Mouse (Mus musculus) intestine, postnatal 0 days (tissue): ENCODE data around the gene Zfp772. TPM values are rescaled to one million over a fixed set of nuclear protein-coding genes. Genes with fewer than 3 reads are reported as not detected.

Source experiments
- ATAC-seq: fragments of 200-750 bp; cut with Nextera tagmentation; 2 replicates; pipeline ENCODE4 v1.8.0; 2017; ENCODE audit warnings: mild to moderate bottlenecking, moderate TSS enrichment, moderate library complexity
- H3K27ac ChIP-seq: fragments of 300-500 bp; sonication (generic); 2 replicates; pipeline ENCODE4 v1.5.1; 2014; ENCODE audit warnings: mild to moderate bottlenecking, low read depth, low read length, moderate library complexity
- H3K27me3 ChIP-seq: fragments of 300-500 bp; sonication (generic); replicated peaks from 2 replicates; pipeline ENCODE4 v1.6.1; 2014; ENCODE audit warnings: low read length, mixed read lengths; ENCODE audit not compliant: control insufficient read depth, insufficient read depth
- H3K36me3 ChIP-seq: fragments of 300-500 bp; sonication (generic); 2 replicates; pipeline ENCODE4 v1.6.1; 2014; ENCODE audit warnings: mild to moderate bottlenecking, moderate library complexity; ENCODE audit not compliant: control insufficient read depth, insufficient read depth
- H3K4me1 ChIP-seq: fragments of 300-500 bp; sonication (generic); replicated peaks from 2 replicates; pipeline ENCODE4 v1.6.1; 2014; ENCODE audit warnings: antibody characterized with exemption, low read length, mixed read lengths; ENCODE audit not compliant: control insufficient read depth, insufficient read depth
- H3K4me2 ChIP-seq: fragments of 300-500 bp; sonication (generic); replicated peaks from 2 replicates; pipeline ENCODE4 v1.6.1; 2014; ENCODE audit warnings: low read depth, mild to moderate bottlenecking, moderate library complexity
- H3K4me3 ChIP-seq: fragments of 300-500 bp; sonication (generic); 2 replicates; pipeline ENCODE4 v1.5.1; 2014; ENCODE audit warnings: low read depth, low read length
- H3K9ac ChIP-seq: fragments of 300-500 bp; sonication (generic); 2 replicates; pipeline ENCODE4 v1.6.1; 2014; ENCODE audit warnings: mild to moderate bottlenecking, low read depth, low read length
- H3K9me3 ChIP-seq: fragments of 300-500 bp; sonication (generic); 2 replicates; pipeline ENCODE4 v1.6.1; 2016; ENCODE audit warnings: mixed run types; ENCODE audit not compliant: control insufficient read depth
- CTCF ChIP-seq: sonication (generic); IDR thresholded peaks from 2 replicates; pipeline ENCODE4 v1.5.1; 2016; ENCODE audit warnings: low read depth, mild to moderate bottlenecking, control low read depth, antibody characterized with exemption, moderate library complexity
- WGBS: fragments of 180-500 bp; shearing (Covaris S2); extraction: QIAGEN DNeasy Blood & Tissue Kit; methylation state at CpG from one replicate; pipeline ENCODE4 v1.1.7; 2014; 5-methylcytosine and 5-hydroxymethylcytosine counted together
- polyA plus RNA-seq: library from polyadenylated mRNA; unstranded; fragments of >200 nt; fragmentation: Nextera tagmentation; extraction: Ambion mirVana; gene quantifications from 2 replicates; pipeline ENCODE4 v1.2.1, GENCODE M21; 2015

The Zfp772 gene
- polyA plus RNA-seq, 1 experiment from 2014 or later = 2.0 TPM

DNA sequence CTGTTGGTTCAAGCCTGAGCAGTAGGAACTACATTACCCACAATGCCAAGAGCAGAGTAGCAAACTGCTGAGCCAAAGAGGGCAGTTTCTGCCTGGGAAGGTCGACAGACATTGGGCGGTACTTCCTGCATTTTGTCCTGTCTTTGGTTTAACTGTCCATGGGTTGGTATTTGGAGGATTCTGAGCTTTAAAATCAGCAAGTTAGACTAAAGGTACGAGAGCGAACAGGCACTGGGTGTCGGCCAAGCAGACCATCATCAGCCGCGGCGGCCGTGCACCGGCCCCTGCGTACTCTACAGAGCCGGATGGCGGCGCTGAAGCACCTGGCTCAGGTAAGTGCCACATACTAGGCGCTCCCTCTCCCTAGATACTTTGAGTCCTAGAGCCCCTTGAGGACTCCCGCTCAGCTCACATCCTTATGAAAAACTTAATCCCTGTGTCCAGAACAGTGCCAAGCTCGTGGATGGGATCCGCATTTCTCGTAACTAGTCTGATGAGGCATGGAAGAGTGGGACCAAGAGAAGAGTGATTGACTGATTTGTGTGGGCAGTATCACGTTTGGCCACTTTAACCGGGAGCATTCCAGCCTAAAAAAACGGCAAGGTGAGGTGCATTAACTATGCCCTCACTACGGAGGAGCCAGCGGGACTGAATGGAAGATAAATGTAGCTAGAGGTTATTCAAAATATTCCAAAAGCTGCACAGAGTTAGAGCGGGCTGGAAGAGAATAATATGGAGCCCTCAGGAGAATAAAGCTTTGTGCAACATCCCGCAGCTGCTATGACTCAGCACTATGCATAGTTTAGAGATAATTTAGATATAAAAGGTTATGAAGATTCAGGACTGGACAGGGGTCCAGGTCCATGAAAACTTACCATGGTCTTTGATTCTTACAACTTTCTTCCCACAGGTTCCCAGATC is 38.3 kb downstream of the Zfp772 start, which contains the start of gene Zfp418:
Zfp418 (plus strand) TSS at position 104 of the 921 bp plus-strand sequence.
- peak; percentile 52 for TF ChIP-seq CTCF

More for the DNA sequence above, 38.3 kb downstream of the Zfp772 start, which contains the start of gene Zfp418:
- peak within 1 kb of the TSS; percentile 75 for H3K4me2 ChIP-seq
- H3K4me1 ChIP-seq = no peaks in the 10 kb centered on the region; the same call in 1 of the 2 replicates
- 2% methylated on average over 26 of the region's 26 CpGs for WGBS
- ATAC-seq = peak; percentile 97
- 0 out of 2 replicates have a peak, but pooled peaks cover 7% of the 10 kb centered on the region for H3K36me3 ChIP-seq
- no peaks in the 10 kb centered on the region for H3K27me3 ChIP-seq
- H3K4me3 ChIP-seq = peak within 1 kb of the TSS; percentile 66
- H3K27ac ChIP-seq = peak within 1 kb of the TSS; percentile 62; the same call in 1 of the 2 replicates
- no peaks in the 10 kb centered on the region for H3K9me3 ChIP-seq
- peak within 1 kb of the TSS; percentile 71 for H3K9ac ChIP-seq

Other genes starting within 250 kb of the Zfp772 start
- not detected in 2 replicates for gene Aurkc, start 214.7 kb downstream of the Zfp772 start, polyA plus RNA-seq
- gene Zfp954, start 88.5 kb downstream of the Zfp772 start, polyA plus RNA-seq = 10.0 and 10.2 TPM in 2 replicates
- 0.20 and 0.25 TPM in 2 replicates for gene Zfp773, start 73.2 kb downstream of the Zfp772 start, polyA plus RNA-seq
- 0.98 and 1.0 TPM in 2 replicates for gene Zfp418, start 38.7 kb downstream of the Zfp772 start, polyA plus RNA-seq
- gene Vmn2r29, start 37.3 kb upstream of the Zfp772 start, polyA plus RNA-seq = 0.09 TPM in 1 of 2 replicates, not detected in the other
- 0.98 and 1.6 TPM in 2 replicates for gene Gm45844, start 68.3 kb upstream of the Zfp772 start, polyA plus RNA-seq
- 31.9 and 32.0 TPM in 2 replicates for gene Clcn4, start 90.9 kb upstream of the Zfp772 start, polyA plus RNA-seq
- gene Vmn2r30, start 127.6 kb upstream of the Zfp772 start, polyA plus RNA-seq = not detected in 2 replicates
- gene Gm45783, start 164.6 kb upstream of the Zfp772 start, polyA plus RNA-seq = not detected in 2 replicates
- not detected in 2 replicates for gene Vmn2r31, start 189.7 kb upstream of the Zfp772 start, polyA plus RNA-seq